Mouse (Mus musculus) ES-E14 (cell line): ENCODE measurements at regions not wholly inside any gene's neighbourhood (a gene's known extent, or its start where the extent isn't known, plus 50 kb on each side); places are given as distances from the start of the nearest gene placed in this dataset.

Experiments used
- DNase-seq: peaks from one replicate; pipeline ENCODE4 v3.0.0-alpha.2; 2013; ENCODE audit warnings: low read depth, low spot score
- H3K27ac ChIP-seq: 2 replicates; pipeline ENCODE4 v1.5.1; 2012; ENCODE audit warnings: low read depth, mild to moderate bottlenecking, low read length, moderate library complexity, mixed read lengths; ENCODE audit not compliant: poor library complexity, insufficient read depth, severe bottlenecking
- H3K36me3 ChIP-seq: 2 replicates; pipeline ENCODE4 v1.6.1; 2012; ENCODE audit warnings: mild to moderate bottlenecking, low read length, moderate library complexity, mixed read lengths; ENCODE audit not compliant: control insufficient read depth, poor library complexity, insufficient read depth, severe bottlenecking
- H3K4me1 ChIP-seq, 2 experiments: fragments of 150-350 bp in 1 of 2; sonication (generic) in 1 of 2; 2 replicates each; pipeline ENCODE4 v1.6.1; 2012; ENCODE audit warnings: low read length in 2 of 2, mild to moderate bottlenecking in 1 of 2, mixed read lengths in 1 of 2; ENCODE audit not compliant: control insufficient read depth in 2 of 2, insufficient read depth in 2 of 2, poor library complexity in 1 of 2
- H3K4me3 ChIP-seq, 2 experiments: fragments of 150-350 bp in 1 of 2; sonication (generic) in 1 of 2; 2 replicates each; pipeline ENCODE4 v1.5.1; 2012; ENCODE audit warnings: low read length in 2 of 2, low read depth in 1 of 2, mild to moderate bottlenecking in 1 of 2, mixed read lengths in 1 of 2; ENCODE audit not compliant: insufficient read depth in 1 of 2, poor library complexity in 1 of 2, severe bottlenecking in 1 of 2
- H3K9ac ChIP-seq: 2 replicates; pipeline ENCODE4 v1.6.1; 2012; ENCODE audit warnings: low read depth, mild to moderate bottlenecking, low read length, mixed read lengths; ENCODE audit not compliant: poor library complexity, insufficient read depth, severe bottlenecking
- H3K9me3 ChIP-seq: fragments of 150-350 bp; sonication (generic); 2 replicates; pipeline ENCODE4 v1.6.1; 2012; ENCODE audit warnings: low read depth, mild to moderate bottlenecking, low read length; ENCODE audit not compliant: control insufficient read depth, insufficient read depth
- CHD2 ChIP-seq: IDR thresholded peaks from 2 replicates; pipeline ENCODE4 v1.6.1; 2014; ENCODE audit warnings: mild to moderate bottlenecking, low read depth, low read length, inconsistent platforms
- HCFC1 ChIP-seq: IDR thresholded peaks from 2 replicates; pipeline ENCODE4 v1.6.1; 2012; ENCODE audit warnings: low read length, inconsistent platforms, borderline replicate concordance; ENCODE audit not compliant: insufficient read depth
- MAFK ChIP-seq: IDR thresholded peaks from 2 replicates; pipeline ENCODE4 v1.6.1; 2014; ENCODE audit warnings: mild to moderate bottlenecking, low read depth, low read length, inconsistent platforms; ENCODE audit not compliant: insufficient read depth
- ZC3H11A ChIP-seq: IDR thresholded peaks from 2 replicates; pipeline ENCODE4 v1.6.1; 2012; ENCODE audit warnings: low read depth, mild to moderate bottlenecking, inconsistent platforms, low read length, borderline replicate concordance
- ZNF384 ChIP-seq: IDR thresholded peaks from 2 replicates; pipeline ENCODE4 v1.6.1; 2012; ENCODE audit warnings: low read depth, low read length, inconsistent platforms
- in situ Hi-C, 2 experiments: fragments of 600-800 bp; cut with MboI; formaldehyde crosslinking; loops; one replicate each; pipeline ENCODE4 v1.15.1; 2025; ENCODE audit warnings: low sequenced_read_pairs in 2 of 2, inconsistent platforms in 1 of 2; ENCODE audit not compliant: unreplicated experiment in 2 of 2

GRCm38 (mm10) chr5:68635400-68635799 lies 603.8 kb downstream of the Grxcr1 start:
- DNase-seq: no peak
- in situ Hi-C loops: no loop called here
- no peaks in the 10 kb centered on the region for H3K4me1 ChIP-seq

GRCm38 (mm10) chr5:68672834-68673233 lies 641.2 kb downstream of the Grxcr1 start:
- Histone ChIP-seq H3K4me1 (no peaks in the 10 kb centered on the region), H3K36me3 (no peaks in the 10 kb centered on the region), H3K27ac (no peak overlapping the region), H3K9me3 (no peaks in the 10 kb centered on the region), H3K9ac (no peak overlapping the region), H3K4me3 (no peak overlapping the region)
- in situ Hi-C loops: no loop called here
- TF ChIP-seq CHD2 (no peak), ZC3H11A (no peak), ZNF384 (no peak), MAFK (no peak), HCFC1 (no peak)
- DNase-seq: no peak

More at GRCm38 (mm10) chr5:68635400-68635799, 603.8 kb downstream of the Grxcr1 start:
- TF ChIP-seq MAFK: no peak
- no peak for TF ChIP-seq CHD2
- TF ChIP-seq ZNF384: no peak
- TF ChIP-seq ZC3H11A: no peak
- no peak for TF ChIP-seq HCFC1
- H3K27ac ChIP-seq: no peak overlapping the region
- H3K36me3 ChIP-seq: no peaks in the 10 kb centered on the region
- H3K9me3 ChIP-seq: no peaks in the 10 kb centered on the region
- no peak overlapping the region for H3K9ac ChIP-seq
- H3K4me3 ChIP-seq: no peak overlapping the region

GRCm38 (mm10) chr5:68701342-68701741 lies 640.1 kb downstream of the Kctd8 start:
- TF ChIP-seq CHD2 (no peak), HCFC1 (no peak), MAFK (no peak), ZC3H11A (no peak)
- in situ Hi-C loops: no loop called here
- H3K9ac ChIP-seq: no peak overlapping the region
- no peaks in the 10 kb centered on the region for H3K9me3 ChIP-seq
- H3K27ac ChIP-seq: no peak overlapping the region
- H3K4me3 ChIP-seq: no peak overlapping the region
- H3K36me3 ChIP-seq: no peaks in the 10 kb centered on the region
- H3K4me1 ChIP-seq: no peaks in the 10 kb centered on the region
- no peak for DNase-seq

GRCm38 (mm10) chr5:68705411-68706080 lies 635.9 kb downstream of the Kctd8 start:
- Histone ChIP-seq H3K9me3 (no peaks in the 10 kb centered on the region), H3K36me3 (no peaks in the 10 kb centered on the region), H3K4me1 (no peaks in the 10 kb centered on the region), H3K27ac (no peak overlapping the region), H3K9ac (no peak overlapping the region), H3K4me3 (no peak overlapping the region)
- TF ChIP-seq MAFK (no peak), HCFC1 (no peak), CHD2 (no peak), ZNF384 (no peak), ZC3H11A (no peak)
- in situ Hi-C loops: no loop called here
- no peak for DNase-seq

- in situ Hi-C loops: no loop called here
- Histone ChIP-seq H3K9ac (no peak overlapping the region), H3K9me3 (no peaks in the 10 kb centered on the region), H3K4me3 (no peak overlapping the region), H3K4me1 (no peaks in the 10 kb centered on the region), H3K36me3 (no peaks in the 10 kb centered on the region), H3K27ac (no peak overlapping the region)
- DNase-seq: no peak
- TF ChIP-seq HCFC1 (no peak), CHD2 (no peak), ZNF384 (no peak), MAFK (no peak), ZC3H11A (no peak)
Measured at GRCm38 (mm10) chr5:68726733-68727132, 614.7 kb downstream of the Kctd8 start.
